Mouse (Mus musculus): Measurements from ENCODE around the gene Tarbp2.

Tarbp2 gene

GRCm38 (mm10) chr15:102526111-102527002 lies 8.4 kb downstream of the Tarbp2 start:
- no peak for DNase-seq (ENCODE audit: low spot score in 2 of 2)

- peak in 1 of 2 experiments; percentile 33 for DNase-seq (ENCODE audit: low spot score in 2 of 2)
Measured at GRCm38 (mm10) chr15:102527936-102528335, 9.9 kb downstream of the Tarbp2 start.

- no peak for DNase-seq (ENCODE audit: low spot score in 2 of 2)
Measured at GRCm38 (mm10) chr15:102528396-102528795, 10.4 kb downstream of the Tarbp2 start.

GRCm38 (mm10) chr15:102530566-102530965 lies 12.6 kb downstream of the Tarbp2 start:
- DNase-seq (ENCODE audit: low spot score in 2 of 2), result no peak

GRCm38 (mm10) chr15:102531586-102531985 lies 13.6 kb downstream of the Tarbp2 start:
- DNase-seq (ENCODE audit: low spot score in 2 of 2), result no peak

- no peak for DNase-seq (ENCODE audit: low spot score in 2 of 2)
Measured at GRCm38 (mm10) chr15:102532106-102532900, 14.3 kb downstream of the Tarbp2 start.

- DNase-seq (ENCODE audit: low spot score in 2 of 2), result no peak
Measured at GRCm38 (mm10) chr15:102533926-102534325, 15.9 kb downstream of the Tarbp2 start.

- no peak for DNase-seq (ENCODE audit: low spot score in 2 of 2)
Measured at GRCm38 (mm10) chr15:102544801-102545200, 26.8 kb downstream of the Tarbp2 start.

- no peak for DNase-seq (ENCODE audit: low spot score in 2 of 2)
Measured at GRCm38 (mm10) chr15:102546246-102546645, 28.3 kb downstream of the Tarbp2 start.

- no peak for DNase-seq (ENCODE audit: low spot score in 2 of 2)
Measured at GRCm38 (mm10) chr15:102546677-102547427, 28.9 kb downstream of the Tarbp2 start.

- no peak for DNase-seq (ENCODE audit: low spot score in 2 of 2)
Measured at GRCm38 (mm10) chr15:102547478-102547877, 29.5 kb downstream of the Tarbp2 start.

GRCm38 (mm10) chr15:102552599-102552998 lies 34.6 kb downstream of the Tarbp2 start:
- no peak for DNase-seq (ENCODE audit: low spot score in 2 of 2)

GRCm38 (mm10) chr15:102555581-102555980 lies 37.6 kb downstream of the Tarbp2 start:
- no peak for DNase-seq (ENCODE audit: low spot score in 2 of 2)

- no peak for DNase-seq (ENCODE audit: low spot score in 2 of 2)
Measured at GRCm38 (mm10) chr15:102557580-102557979, 39.6 kb downstream of the Tarbp2 start.

- no peak for DNase-seq (ENCODE audit: low spot score in 2 of 2)
Measured at GRCm38 (mm10) chr15:102562491-102562890, 44.5 kb downstream of the Tarbp2 start.

GRCm38 (mm10) chr15:102563061-102563460 lies 45.1 kb downstream of the Tarbp2 start:
- no peak for DNase-seq (ENCODE audit: low spot score in 2 of 2)

- no peak for DNase-seq (ENCODE audit: low spot score in 2 of 2)
Measured at GRCm38 (mm10) chr15:102563681-102564080, 45.7 kb downstream of the Tarbp2 start.

GRCm38 (mm10) chr15:102567849-102568248 lies 49.9 kb downstream of the Tarbp2 start:
- DNase-seq (ENCODE audit: low spot score in 2 of 2), result no peak

- DNase-seq (ENCODE audit: low spot score in 2 of 2), result no peak
Measured at GRCm38 (mm10) chr15:102572081-102572480, 54.1 kb downstream of the Tarbp2 start.
